Mouse (Mus musculus): ENCODE data around the gene Cop1. TPM values are rescaled to one million over a fixed set of nuclear protein-coding genes. Genes with fewer than 3 reads are reported as not detected.

The Cop1 gene
- total RNA-seq, 2 experiments from 2014 or later: 98.1 to 189 TPM

DNA sequence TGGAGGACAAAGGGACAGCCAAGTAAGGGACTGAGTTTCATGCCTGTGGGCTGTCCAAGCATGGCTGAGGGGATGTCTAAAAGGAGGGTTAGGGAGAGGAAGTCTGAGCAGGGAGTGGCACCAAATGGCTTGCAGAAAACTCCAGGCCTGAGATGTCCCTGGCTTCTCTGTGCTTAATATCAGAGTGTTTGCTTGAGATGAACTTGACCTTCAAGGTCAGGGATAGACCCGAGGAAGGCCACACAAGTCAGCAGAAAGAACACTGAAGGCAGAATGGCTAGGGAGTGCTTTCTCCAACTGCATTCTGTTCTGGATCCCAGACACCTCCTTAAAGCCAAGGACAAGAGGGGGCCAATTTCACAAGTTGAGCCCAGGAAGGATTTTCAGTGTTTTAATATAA is 161.8 kb downstream of the Cop1 start:
- no peak for ATAC-seq (replicated peaks; ENCODE audit: low FRiP score, low TSS enrichment, poor library complexity, severe bottlenecking)

DNA sequence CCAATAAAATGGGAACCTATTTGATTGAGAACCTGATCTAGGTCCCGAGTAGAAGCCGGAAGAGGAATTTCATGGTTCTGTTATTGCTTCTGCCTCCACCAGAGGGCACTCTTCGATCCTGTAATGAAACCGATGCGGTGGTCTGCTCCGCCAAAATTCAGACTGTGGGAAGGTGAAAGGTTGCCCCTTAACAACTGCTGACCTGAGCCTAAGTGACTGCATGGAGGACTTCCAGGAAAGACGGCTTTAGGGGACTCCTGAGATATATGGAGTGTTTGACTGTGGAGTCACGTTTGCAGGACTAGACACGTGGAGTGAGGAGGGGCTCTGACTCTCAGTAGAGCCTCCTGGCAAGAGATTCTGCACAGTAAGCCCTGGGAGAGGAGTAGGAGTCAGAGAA is 164.4 kb downstream of the Cop1 start:
- peak; percentile 71 for ATAC-seq (replicated peaks; ENCODE audit: low FRiP score, low TSS enrichment, poor library complexity, severe bottlenecking)

Measured in megakaryocyte-erythroid progenitor cell, adult 5-6 weeks (primary cell).